Mouse (Mus musculus) liver, embryonic 14.5 days (tissue): Measurements from ENCODE around the gene Mgat4b. TPM values are rescaled to one million over a fixed set of nuclear protein-coding genes. Genes with fewer than 3 reads are reported as not detected.

Experiments
- ATAC-seq: fragments of 200-750 bp; cut with Nextera tagmentation; 2 replicates; pipeline ENCODE4 v1.8.0; 2017; ENCODE audit warnings: moderate number of reproducible peaks, mild to moderate bottlenecking, moderate library complexity; ENCODE audit not compliant: insufficient read depth
- DNase-seq, 3 experiments: peaks; one replicate each; pipeline ENCODE4 v3.0.0-alpha.2; 2012 to 2013; ENCODE audit warnings: low read depth in 3 of 3, low spot score in 3 of 3
- H3K27ac ChIP-seq: fragments of 300-500 bp; sonication (generic); 2 replicates; pipeline ENCODE4 v1.5.1; 2014; ENCODE audit warnings: moderate library complexity, mild to moderate bottlenecking, control low read depth, inconsistent platforms
- H3K27me3 ChIP-seq: fragments of 300-500 bp; sonication (generic); 2 replicates; pipeline ENCODE4 v1.6.1; 2014; ENCODE audit warnings: mild to moderate bottlenecking, low read length, moderate library complexity; ENCODE audit not compliant: control insufficient read depth, insufficient read depth
- H3K36me3 ChIP-seq: fragments of 300-500 bp; sonication (generic); replicated peaks from 2 replicates; pipeline ENCODE4 v1.6.1; 2014; ENCODE audit warnings: low read depth; ENCODE audit not compliant: control insufficient read depth, insufficient read depth
- H3K4me1 ChIP-seq, 2 experiments: fragments of 200-500 bp in 1 of 2; fragments of 300-500 bp in 1 of 2; sonication (generic) in 1 of 2; replicated peaks; 2 replicates each; pipeline ENCODE4 v1.6.1; 2012 to 2014; ENCODE audit warnings: antibody characterized with exemption in 1 of 2, inconsistent platforms in 1 of 2, low read length in 1 of 2; ENCODE audit not compliant: control insufficient read depth in 2 of 2, insufficient read depth in 2 of 2
- H3K4me2 ChIP-seq: fragments of 300-500 bp; sonication (generic); 2 replicates; pipeline ENCODE4 v1.6.1; 2014; ENCODE audit warnings: low read depth, mild to moderate bottlenecking, control low read depth, moderate library complexity
- H3K4me3 ChIP-seq, 2 experiments: fragments of 200-500 bp in 1 of 2; fragments of 300-500 bp in 1 of 2; sonication (generic) in 1 of 2; 2 replicates each; pipeline ENCODE4 v1.5.1; 2012 to 2014; ENCODE audit warnings: low read depth in 2 of 2, low read length in 2 of 2, mild to moderate bottlenecking in 2 of 2, control low read depth in 1 of 2, inconsistent platforms in 1 of 2, moderate library complexity in 1 of 2; ENCODE audit not compliant: insufficient read depth in 1 of 2
- H3K9ac ChIP-seq: fragments of 300-500 bp; sonication (generic); replicated peaks from 2 replicates; pipeline ENCODE4 v1.6.1; 2014; ENCODE audit warnings: mild to moderate bottlenecking, control low read depth, moderate library complexity
- H3K9me3 ChIP-seq: fragments of 300-500 bp; sonication (generic); 2 replicates; pipeline ENCODE4 v1.6.1; 2016; ENCODE audit warnings: low read length, mixed read lengths; ENCODE audit not compliant: control insufficient read depth
- CTCF ChIP-seq: IDR thresholded peaks from 2 replicates; pipeline ENCODE4 v1.5.1; 2016; ENCODE audit warnings: antibody characterized with exemption, low read depth, control low read depth
- EP300 ChIP-seq: IDR thresholded peaks from 2 replicates; pipeline ENCODE4 v1.6.1; 2016; ENCODE audit warnings: antibody characterized with exemption, low read depth
- WGBS: fragments of 180-500 bp; shearing (Covaris S2); extraction: QIAGEN DNeasy Blood & Tissue Kit; methylation state at CpG from one replicate; pipeline ENCODE4 v1.1.7; 2014; ENCODE audit not compliant: insufficient replicate concordance; 5-methylcytosine and 5-hydroxymethylcytosine counted together
- polyA plus RNA-seq, 2 experiments: library from polyadenylated mRNA; depleted of rRNA in 1 of 2; stranded (reverse) in 1 of 2; unstranded in 1 of 2; fragments of >200 nt; fragmentation: Nextera tagmentation in 1 of 2; extraction: Ambion mirVana in 1 of 2; gene quantifications; 2 replicates each; pipeline versions ENCODE4 v1.2.1 to v1.2.3; 2012 to 2014

Mgat4b gene
- polyA plus RNA-seq, 2 experiments: 5.7 to 14.8 TPM

GRCm38 (mm10) chr11:50248473-50249171 is 37.9 kb downstream of the Mgat4b start:
- no peak overlapping the region for H3K9ac ChIP-seq
- H3K4me1 ChIP-seq: no peaks in the 10 kb centered on the region
- 68% methylated on average over 7 of the region's 7 CpGs for WGBS

GRCm38 (mm10) chr11:50252166-50252565 is 41.5 kb downstream of the Mgat4b start:
- Histone ChIP-seq H3K27ac (no peak overlapping the region), H3K9ac (no peak overlapping the region), H3K36me3 (peaks cover 4% of the 10 kb centered on the region; the same call in 1 of the 2 replicates), H3K9me3 (no peaks in the 10 kb centered on the region), H3K4me1 (no peaks in the 10 kb centered on the region), H3K4me3 (no peak overlapping the region), H3K27me3 (no peaks in the 10 kb centered on the region), H3K4me2 (no peak overlapping the region)
- no peak for TF ChIP-seq CTCF
- TF ChIP-seq EP300: no peak
- DNase-seq (no peak), ATAC-seq (no peak)
- 58% methylated on average over 3 of the region's 3 CpGs for WGBS

More at GRCm38 (mm10) chr11:50248473-50249171, 37.9 kb downstream of the Mgat4b start:
- H3K4me2 ChIP-seq: no peak overlapping the region
- no peak for ATAC-seq
- H3K27ac ChIP-seq: no peak overlapping the region
- H3K36me3 ChIP-seq: no peaks in the 10 kb centered on the region
- no peak for DNase-seq
- no peak for TF ChIP-seq CTCF
- TF ChIP-seq EP300: no peak
- no peaks in the 10 kb centered on the region for H3K27me3 ChIP-seq
- no peak overlapping the region for H3K4me3 ChIP-seq
- H3K9me3 ChIP-seq: no peaks in the 10 kb centered on the region

GRCm38 (mm10) chr11:50252684-50253265 is 42.1 kb downstream of the Mgat4b start:
- Histone ChIP-seq H3K4me2 (no peak overlapping the region), H3K36me3 (peaks cover 4% of the 10 kb centered on the region), H3K4me3 (no peak overlapping the region), H3K27ac (no peak overlapping the region), H3K9me3 (no peaks in the 10 kb centered on the region), H3K27me3 (no peaks in the 10 kb centered on the region), H3K9ac (no peak overlapping the region), H3K4me1 (no peaks in the 10 kb centered on the region)
- no peak for DNase-seq
- 61% methylated on average over 11 of the region's 11 CpGs for WGBS
- ATAC-seq: no peak
- no peak for TF ChIP-seq CTCF
- TF ChIP-seq EP300: no peak

- Histone ChIP-seq H3K9me3 (no peaks in the 10 kb centered on the region), H3K9ac (no peak overlapping the region), H3K4me1 (no peaks in the 10 kb centered on the region), H3K4me3 (no peak overlapping the region), H3K4me2 (no peak overlapping the region), H3K36me3 (peaks cover 9% of the 10 kb centered on the region), H3K27me3 (no peaks in the 10 kb centered on the region), H3K27ac (no peak overlapping the region)
- WGBS: 71% methylated on average over 1 of the region's 1 CpGs
- no peak for DNase-seq
- ATAC-seq: no peak
- TF ChIP-seq CTCF (no peak), EP300 (no peak)
Observed at GRCm38 (mm10) chr11:50253393-50253792, 42.7 kb downstream of the Mgat4b start.

GRCm38 (mm10) chr11:50254010-50254580 is 43.4 kb downstream of the Mgat4b start:
- 86% methylated on average over 12 of the region's 12 CpGs for WGBS
- no peaks in the 10 kb centered on the region for H3K9me3 ChIP-seq
- H3K4me3 ChIP-seq: no peak overlapping the region
- no peak overlapping the region for H3K4me2 ChIP-seq
- H3K36me3 ChIP-seq: peaks cover 9% of the 10 kb centered on the region
- H3K27me3 ChIP-seq: no peaks in the 10 kb centered on the region
- H3K9ac ChIP-seq: no peak overlapping the region
- DNase-seq (no peak), ATAC-seq (no peak)
- H3K27ac ChIP-seq: no peak overlapping the region
- TF ChIP-seq CTCF: no peak
- no peak for TF ChIP-seq EP300
- no peaks in the 10 kb centered on the region for H3K4me1 ChIP-seq
